ENCODE assay signal across 8 mouse cellular contexts in genomic region chr5:129786161-129786560, GRCm38 (mm10). TPM values are rescaled to one million over a fixed set of nuclear protein-coding genes. Genes with fewer than 3 reads are reported as not detected.
DNase-seq lines count a peak whose midpoint lies in the region; ATAC-seq and TF ChIP-seq lines count a peak whose summit lies in the region.

No protein-coding gene starts in this region.

- H3K4me2 ChIP-seq in limb, embryonic 12.5 days = peak overlapping the region; percentile 58
- H3K4me2 ChIP-seq in stomach, postnatal 0 days (replicated peaks; ENCODE audit: low read depth) = peak overlapping the region; percentile 65

- H3K27me3 ChIP-seq in erythroblast, embryonic 14.5 days (ENCODE audit: control insufficient read depth) = no peaks in the 10 kb centered on the region
- H3K27me3 ChIP-seq in testis, adult 2 months (ENCODE audit: control insufficient read depth, insufficient read depth, low read length) = no peaks in the 10 kb centered on the region
- H3K27me3 ChIP-seq in limb, embryonic 12.5 days = no peaks in the 10 kb centered on the region
- H3K27me3 ChIP-seq in stomach, postnatal 0 days (ENCODE audit: control insufficient read depth, insufficient read depth, low read length) = no peaks in the 10 kb centered on the region

- peak overlapping the region; percentile 89 for H3K4me3 ChIP-seq in erythroblast, embryonic 14.5 days (replicated peaks)
- peak overlapping the region; percentile 99 for H3K4me3 ChIP-seq in testis, adult 2 months (ENCODE audit: control insufficient read depth, low read depth, low read length)
- H3K4me3 ChIP-seq in limb, embryonic 12.5 days (replicated peaks) = peak overlapping the region; percentile 91
- H3K4me3 ChIP-seq in stomach, postnatal 0 days (ENCODE audit: low read depth, low read length) = peak overlapping the region; percentile 76

- H3K9ac ChIP-seq in limb, embryonic 12.5 days (replicated peaks) = peak overlapping the region; percentile 94
- H3K9ac ChIP-seq in stomach, postnatal 0 days (ENCODE audit: low read length) = peak overlapping the region; percentile 76

- peaks cover 26% of the 10 kb centered on the region for H3K36me3 ChIP-seq in erythroblast, embryonic 14.5 days (ENCODE audit: control insufficient read depth)
- no peaks in the 10 kb centered on the region; the same call in 1 of the 2 replicates for H3K36me3 ChIP-seq in testis, adult 2 months (ENCODE audit: control insufficient read depth, insufficient read depth, low read length)
- H3K36me3 ChIP-seq in limb, embryonic 12.5 days = peaks cover 27% of the 10 kb centered on the region
- H3K36me3 ChIP-seq in stomach, postnatal 0 days (ENCODE audit: control insufficient read depth, insufficient read depth, low read length) = peaks cover 13% of the 10 kb centered on the region

- TF ChIP-seq POLR2A in testis, adult 2 months (IDR thresholded peaks at IDR 0.05; ENCODE audit: control insufficient read depth, low read depth, low read length) = no peak

- no peak for TF ChIP-seq EP300 in stomach, postnatal 0 days (optimal IDR thresholded peaks at IDR 0.05)

- no peak for ATAC-seq in erythroblast, adult 5-6 weeks (replicated peaks; ENCODE audit: low FRiP score, poor library complexity, severe bottlenecking)
- ATAC-seq in limb, embryonic 12.5 days (ENCODE audit: insufficient number of reproducible peaks, insufficient read depth, low FRiP score, low TSS enrichment, low read depth) = no peak
- ATAC-seq in stomach, postnatal 0 days (ENCODE audit: low FRiP score, low TSS enrichment) = no peak

- no peaks in the 10 kb centered on the region for H3K9me3 ChIP-seq in erythroblast, embryonic 14.5 days (ENCODE audit: control insufficient read depth, low read length)
- no peaks in the 10 kb centered on the region for H3K9me3 ChIP-seq in limb, embryonic 12.5 days
- H3K9me3 ChIP-seq in stomach, postnatal 0 days (ENCODE audit: control insufficient read depth, low read length) = no peaks in the 10 kb centered on the region

- no peak for TF ChIP-seq CTCF in testis, adult 2 months (IDR thresholded peaks at IDR 0.05; ENCODE audit: control insufficient read depth, insufficient read depth, insufficient replicate concordance, low read depth, low read length)
- TF ChIP-seq CTCF in stomach, postnatal 0 days (IDR thresholded peaks at IDR 0.05; ENCODE audit: low read depth) = no peak

- peaks cover 37% of the 10 kb centered on the region for H3K4me1 ChIP-seq in erythroblast, embryonic 14.5 days (ENCODE audit: control insufficient read depth)
- H3K4me1 ChIP-seq in testis, adult 2 months (ENCODE audit: control insufficient read depth, insufficient read depth, low read length) = peaks cover 2% of the 10 kb centered on the region
- peaks cover 18% of the 10 kb centered on the region for H3K4me1 ChIP-seq in limb, embryonic 12.5 days (replicated peaks)
- no peaks in the 10 kb centered on the region for H3K4me1 ChIP-seq in stomach, postnatal 0 days (replicated peaks; ENCODE audit: control insufficient read depth, insufficient read depth)

- H3K27ac ChIP-seq in testis, adult 2 months (ENCODE audit: control insufficient read depth, insufficient read depth, low read depth, low read length) = no peak overlapping the region
- peak overlapping the region; percentile 99 for H3K27ac ChIP-seq in limb, embryonic 12.5 days
- H3K27ac ChIP-seq in stomach, postnatal 0 days (replicated peaks) = peak overlapping the region; percentile 99

- 79% methylated on average over 6 of the region's 6 CpGs for WGBS in limb, embryonic 12.5 days
- WGBS in stomach, postnatal 0 days = 66% methylated on average over 6 of the region's 6 CpGs

- DNase-seq in testis, postnatal 14 days (ENCODE audit: low spot score) = no peak
- no peak for DNase-seq in stomach, postnatal 0 days (ENCODE audit: low spot score)
- DNase-seq in urinary bladder, postnatal 25 days (ENCODE audit: low spot score) = no peak
- DNase-seq in testis, postnatal 10 days (ENCODE audit: low spot score) = no peak

RNA-seq across cellular contexts. Expression of gene Psph, which starts 1.1 kb away (rescaled TPM):
- 0.92 and 1.4 TPM in 2 replicates for polyA plus RNA-seq in erythroblast, embryonic 14.5 days (2012)
- 8.5 and 9.2 TPM in 2 replicates for total RNA-seq in erythroblast, adult 5-6 weeks (2015; ENCODE audit: low replicate concordance)
- 4.6 and 6.2 TPM in 2 replicates for total RNA-seq in erythroblast, adult 5-6 weeks (2017; ENCODE audit: low replicate concordance)
- polyA plus RNA-seq in testis, adult 2 months (2012; rRNA removed) = 14.3 and 20.9 TPM in 2 replicates
- polyA plus RNA-seq in limb, embryonic 12.5 days (2016; fragmentation: Nextera tagmentation; extraction: Ambion mirVana) = 28.5 and 28.6 TPM in 2 replicates
- 28.8 and 31.1 TPM in 2 replicates for polyA plus RNA-seq in stomach, postnatal 0 days (2015; fragmentation: Nextera tagmentation; extraction: Ambion mirVana)
